Mouse (Mus musculus) activated CD4-positive, CD25-positive, alpha-beta regulatory T cell, adult 4 months (primary cell): ENCODE measurements around the gene Pcbp1. TPM values are rescaled to one million over a fixed set of nuclear protein-coding genes. Genes with fewer than 3 reads are reported as not detected.

Source experiments
- ATAC-seq: one replicate; pipeline ENCODE4 v1.8.0; 2017
- polyA plus RNA-seq, 2 experiments: library from polyadenylated mRNA; unstranded; fragments of 100-300 nt; shearing (Covaris generic); gene quantifications; one replicate each; pipeline ENCODE4 v1.2.1; 2017

Gene Pcbp1
- polyA plus RNA-seq, 2 experiments from 2014 or later = 35.3 to 39.2 TPM

DNA sequence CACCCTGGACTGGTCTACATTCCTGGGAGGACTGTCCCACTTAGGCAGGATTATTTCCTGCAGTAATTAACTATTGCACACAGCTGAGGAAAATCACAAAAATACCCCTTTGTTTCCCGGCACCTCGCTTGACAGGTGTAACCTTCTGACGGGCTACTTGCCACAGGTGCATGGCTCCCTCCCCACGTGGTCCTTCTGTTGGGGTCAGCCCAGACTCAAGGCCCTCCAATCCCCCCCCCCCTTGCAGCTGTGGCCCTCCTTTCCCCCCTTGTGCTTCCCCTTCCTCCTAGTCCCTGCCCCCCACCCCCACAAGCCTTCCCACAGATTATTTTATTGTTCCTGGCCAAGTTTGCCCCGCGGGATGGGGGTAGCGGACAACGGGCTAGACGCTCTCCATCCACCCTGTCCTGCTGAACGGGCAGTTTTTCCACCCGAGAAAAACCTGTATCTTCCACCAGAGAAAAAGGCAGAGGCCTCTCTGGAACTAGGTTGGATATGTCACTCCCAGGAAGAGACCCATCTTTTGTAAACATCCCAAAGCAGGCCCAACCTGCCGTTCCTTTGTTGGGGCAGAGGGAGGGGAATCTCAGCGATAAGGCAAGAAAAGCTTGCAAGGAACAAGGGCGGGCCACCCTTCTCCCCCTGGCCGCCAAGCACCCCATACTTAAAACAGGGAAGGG is 2.2 kb downstream of the Pcbp1 start:
- ATAC-seq = no peak

DNA sequence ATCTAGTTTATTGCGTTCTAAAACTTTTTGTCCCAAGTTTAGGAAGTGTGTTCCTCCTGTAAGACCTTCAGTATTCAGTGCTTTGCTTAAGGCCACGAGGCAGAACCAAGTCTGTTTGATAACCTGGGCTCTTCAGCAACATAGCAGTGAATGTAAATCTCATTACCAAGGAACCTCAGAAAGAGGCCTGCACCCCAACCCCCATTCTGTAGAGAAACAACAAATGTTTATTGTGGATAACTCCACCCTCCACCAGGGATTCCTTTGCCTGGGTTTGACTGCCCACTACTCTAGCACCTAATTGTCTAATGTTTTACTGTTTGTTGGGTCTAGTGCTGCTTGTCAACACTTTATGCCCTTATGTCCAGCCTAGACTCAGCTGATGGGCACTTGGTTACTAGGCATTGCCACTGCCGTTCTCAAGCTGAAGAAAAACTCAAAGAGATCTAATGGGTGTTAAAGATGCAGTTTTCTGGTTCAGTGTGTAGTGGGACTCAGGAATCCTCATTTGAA is 2.8 kb downstream of the Pcbp1 start:
- no peak for ATAC-seq

DNA sequence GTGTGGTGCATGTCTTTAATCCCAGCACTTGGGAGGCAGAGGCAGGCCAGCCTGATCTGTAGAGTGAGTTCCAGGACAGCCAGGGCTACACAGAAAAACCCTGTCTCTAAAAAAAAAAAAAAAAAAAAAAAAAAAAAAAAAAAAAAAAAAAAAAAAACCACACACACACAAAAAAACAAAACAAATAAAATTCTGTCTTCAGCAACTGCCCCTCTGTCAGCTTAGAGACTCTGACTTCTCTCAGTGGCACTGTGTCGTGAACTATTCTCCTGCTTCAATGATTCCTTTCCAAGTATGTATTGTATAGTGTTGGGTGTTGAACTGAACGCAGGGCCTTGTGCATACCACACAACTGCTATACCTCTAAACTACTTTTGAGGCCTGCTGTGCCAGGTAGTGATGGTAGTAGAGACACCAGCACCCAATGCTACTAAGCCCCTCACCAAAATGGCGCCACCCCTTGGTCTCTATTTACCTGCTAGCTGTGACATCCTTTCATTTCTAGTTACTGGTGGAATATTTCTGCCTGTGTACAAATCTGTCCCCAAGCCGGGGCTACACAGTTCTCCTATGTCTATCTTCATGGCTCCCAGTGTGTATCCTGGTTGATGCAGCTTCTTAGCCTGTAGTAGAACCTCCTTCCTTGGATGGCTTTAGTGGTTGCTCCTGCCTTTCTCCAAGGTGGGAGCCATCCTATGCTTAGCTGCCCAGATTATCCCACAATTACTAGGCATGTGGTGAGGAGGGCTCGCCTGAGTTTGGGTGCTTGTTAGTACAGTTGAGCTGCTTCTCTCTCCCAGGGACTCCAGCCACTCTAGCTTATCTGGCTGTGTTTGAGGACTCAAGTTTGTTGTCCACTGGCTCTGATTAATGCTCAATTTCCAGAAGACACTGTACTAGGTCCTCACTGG is 3.9 kb downstream of the Pcbp1 start:
- ATAC-seq = no peak

- ATAC-seq = no peak
These were observed 6.3 kb downstream of the Pcbp1 start for GRCm38 (mm10) chr6:86519767-86520345.

DNA sequence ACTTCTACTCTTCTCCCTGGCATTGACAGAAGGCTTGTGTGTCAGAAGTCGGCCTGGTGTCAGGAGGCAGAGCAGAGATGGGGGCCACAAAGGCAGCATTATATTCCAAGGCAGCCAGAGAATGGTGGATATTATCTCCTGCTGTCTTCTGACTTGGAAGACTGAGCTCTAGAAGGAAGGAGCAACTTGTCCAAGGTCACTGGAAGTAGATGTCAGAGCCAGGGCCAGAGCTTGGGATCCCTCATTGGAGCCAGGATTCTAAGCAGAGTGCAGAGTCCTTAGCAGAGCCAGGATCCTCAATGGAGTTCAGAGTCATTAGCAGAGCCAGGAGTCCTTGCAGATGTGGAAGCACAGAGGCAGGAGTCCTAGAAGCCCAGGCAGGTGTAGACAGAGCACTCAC is 10.1 kb downstream of the Pcbp1 start:
- ATAC-seq = no peak

DNA sequence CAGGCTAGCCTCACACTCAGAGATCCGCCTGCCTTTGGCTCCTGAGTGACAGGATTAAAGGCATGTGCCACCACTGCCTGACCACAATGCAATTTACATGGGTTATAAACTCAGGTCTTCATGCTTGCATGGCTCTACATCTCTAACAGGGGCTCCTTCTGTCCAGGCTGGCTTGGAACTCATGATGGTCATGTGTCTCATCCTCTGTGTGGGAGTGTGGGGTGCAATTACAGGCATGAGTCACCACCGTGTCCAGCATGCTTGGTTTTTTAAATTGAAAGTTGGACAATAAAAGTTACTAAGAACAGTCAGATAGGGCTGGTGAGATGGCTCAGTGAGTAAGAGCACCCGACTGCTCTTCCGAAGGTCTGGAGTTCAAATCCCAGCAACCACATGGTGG is 12.8 kb downstream of the Pcbp1 start:
- no peak for ATAC-seq

GRCm38 (mm10) chr6:86510979-86511378 is 15.1 kb downstream of the Pcbp1 start:
- no peak for ATAC-seq

DNA sequence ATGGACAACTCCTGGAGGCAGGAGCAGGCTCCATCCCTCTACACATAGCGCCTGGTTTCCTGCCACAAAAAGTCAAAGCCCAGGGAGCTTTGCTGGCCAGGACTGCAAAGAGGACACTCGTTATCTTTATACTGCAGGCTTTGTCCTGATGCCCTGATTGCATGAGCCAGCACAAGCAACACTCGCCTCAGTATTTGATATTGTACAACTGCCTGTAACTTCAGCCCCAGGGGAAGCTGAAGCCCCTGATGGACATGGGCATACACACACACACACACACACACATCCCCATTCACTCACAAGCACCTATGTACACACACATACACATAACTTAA is 16.3 kb downstream of the Pcbp1 start:
- ATAC-seq = no peak

GRCm38 (mm10) chr6:86509194-86509865 is 16.8 kb downstream of the Pcbp1 start:
- no peak for ATAC-seq

GRCm38 (mm10) chr6:86508736-86509135 is 17.4 kb downstream of the Pcbp1 start:
- ATAC-seq = no peak

- no peak for ATAC-seq
These were observed 19.0 kb downstream of the Pcbp1 start for GRCm38 (mm10) chr6:86507116-86507515.

GRCm38 (mm10) chr6:86506309-86506708 is 19.8 kb downstream of the Pcbp1 start:
- ATAC-seq = no peak

GRCm38 (mm10) chr6:86505671-86506070 is 20.4 kb downstream of the Pcbp1 start:
- ATAC-seq = no peak

DNA sequence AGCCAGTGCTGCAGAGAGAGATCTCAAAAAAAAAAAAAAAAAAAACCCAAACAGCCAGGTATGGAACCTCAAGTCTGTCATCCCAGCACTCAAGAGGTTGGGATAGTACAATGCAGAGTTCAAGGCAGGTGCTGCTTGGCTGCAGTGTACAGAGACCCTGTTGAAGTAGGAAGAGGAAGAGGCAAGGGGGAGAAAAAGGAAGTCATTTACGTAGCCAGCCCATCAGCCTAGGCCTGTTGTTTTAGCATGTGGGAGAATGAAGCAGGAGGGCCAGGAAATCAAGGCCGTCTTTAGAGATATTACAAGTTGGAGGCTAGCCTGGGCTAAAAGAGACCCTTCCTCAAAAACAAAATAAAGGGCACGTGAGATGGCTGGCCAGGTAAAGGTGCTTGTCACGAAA is 22.6 kb downstream of the Pcbp1 start:
- no peak for ATAC-seq

DNA sequence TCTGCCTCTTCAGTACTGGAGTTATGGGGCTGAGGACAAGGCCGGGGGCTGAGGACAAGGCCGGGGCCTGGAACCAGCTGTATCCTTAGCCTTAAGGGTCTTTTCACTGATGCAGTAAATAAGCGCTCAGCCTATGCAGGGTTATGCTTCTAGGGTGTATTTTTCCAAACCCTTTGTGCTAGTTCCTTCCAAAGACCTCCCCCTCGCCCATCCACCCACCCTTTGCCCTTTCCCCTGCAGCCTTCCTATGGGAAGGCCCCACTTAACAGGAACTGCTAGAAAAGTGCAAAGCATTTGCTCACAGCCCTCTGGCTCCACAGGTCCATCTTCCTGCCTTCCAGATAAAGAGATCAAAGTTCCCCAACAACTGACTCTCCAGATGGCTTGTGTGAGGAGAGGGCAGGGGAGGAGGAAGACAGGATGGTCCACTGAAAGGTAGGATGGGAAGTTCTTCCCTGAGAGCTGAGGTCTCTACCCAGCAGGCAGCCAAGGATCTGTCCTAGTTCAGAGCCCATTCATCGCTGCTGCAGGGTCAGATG is 26.5 kb downstream of the Pcbp1 start:
- no peak for ATAC-seq

DNA sequence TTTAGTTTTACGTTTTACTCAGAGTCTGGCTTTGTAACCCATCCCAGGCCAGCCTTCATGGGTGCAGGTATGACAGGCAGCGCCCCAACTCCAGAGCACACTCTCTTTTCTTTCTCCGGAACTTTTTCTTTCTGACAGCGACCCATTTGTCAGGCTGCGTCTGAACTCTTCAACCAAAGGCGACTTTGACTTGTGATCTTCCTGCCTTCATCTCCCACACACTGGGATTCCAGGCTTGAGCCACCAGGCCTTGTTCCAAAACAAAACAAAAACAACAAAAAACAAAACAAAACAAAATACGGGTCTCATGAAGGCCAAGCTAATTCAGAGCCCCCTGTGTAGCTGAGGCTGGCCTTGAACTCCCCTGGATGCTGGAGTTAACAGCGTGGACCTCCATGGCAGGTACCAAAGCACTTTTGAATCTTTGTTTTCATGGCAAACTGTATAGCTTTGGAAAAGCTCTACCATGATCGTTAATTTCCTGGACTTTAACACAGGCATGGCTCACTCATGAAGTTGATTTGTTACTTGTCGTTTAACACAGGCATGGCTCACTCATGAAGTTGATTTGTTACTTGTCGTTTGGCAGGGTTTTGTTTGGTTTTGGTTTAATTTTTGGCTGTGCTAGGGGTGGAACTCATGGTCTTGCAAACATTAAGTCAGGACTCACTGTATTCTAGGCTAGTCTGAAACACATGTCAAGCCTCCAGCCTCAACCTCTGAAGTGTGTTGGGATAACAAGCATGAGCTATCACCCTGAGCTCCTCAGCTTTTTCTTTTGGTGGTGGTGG is 28.0 kb downstream of the Pcbp1 start:
- ATAC-seq = no peak

- peak; percentile 49 for ATAC-seq
These were observed 28.9 kb downstream of the Pcbp1 start for GRCm38 (mm10) chr6:86497071-86497815.

DNA sequence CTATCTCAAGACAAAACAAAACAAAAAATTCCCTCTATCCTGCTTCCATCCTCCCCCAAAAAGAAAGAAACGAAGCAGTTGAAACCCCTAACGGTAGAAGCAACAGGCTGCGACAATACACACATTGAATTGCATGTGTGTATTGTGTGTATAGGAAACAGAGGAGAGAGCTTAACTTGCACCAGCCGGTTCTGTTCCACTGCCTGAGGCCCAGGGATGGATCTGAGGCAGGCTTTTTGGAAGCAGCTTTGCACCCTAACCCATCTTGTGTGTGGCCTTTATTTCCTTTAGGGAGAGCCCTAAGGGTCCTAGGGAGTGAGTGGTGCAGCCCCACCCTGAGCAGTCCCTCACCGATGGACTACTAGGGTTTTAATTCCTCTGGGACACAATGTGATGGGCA is 29.5 kb downstream of the Pcbp1 start:
- no peak for ATAC-seq

DNA sequence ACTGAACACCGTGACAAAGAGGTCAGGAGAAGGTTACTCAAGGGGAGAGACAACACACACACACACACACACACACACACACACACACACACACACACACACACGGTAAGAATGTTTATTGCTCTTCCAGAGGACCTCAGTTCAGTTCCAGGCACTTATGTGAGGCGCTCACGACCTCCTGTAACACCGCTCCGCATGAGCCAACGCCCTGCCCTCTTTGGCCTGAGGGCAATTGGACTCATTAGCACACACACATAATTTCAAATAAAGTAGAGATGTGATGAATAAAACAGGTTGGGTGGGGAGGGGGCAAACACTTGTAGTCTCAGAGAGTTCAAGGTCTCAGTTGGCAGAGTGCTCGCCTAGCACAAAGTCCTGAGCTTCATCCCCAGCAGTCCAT is 30.0 kb downstream of the Pcbp1 start:
- no peak for ATAC-seq

DNA sequence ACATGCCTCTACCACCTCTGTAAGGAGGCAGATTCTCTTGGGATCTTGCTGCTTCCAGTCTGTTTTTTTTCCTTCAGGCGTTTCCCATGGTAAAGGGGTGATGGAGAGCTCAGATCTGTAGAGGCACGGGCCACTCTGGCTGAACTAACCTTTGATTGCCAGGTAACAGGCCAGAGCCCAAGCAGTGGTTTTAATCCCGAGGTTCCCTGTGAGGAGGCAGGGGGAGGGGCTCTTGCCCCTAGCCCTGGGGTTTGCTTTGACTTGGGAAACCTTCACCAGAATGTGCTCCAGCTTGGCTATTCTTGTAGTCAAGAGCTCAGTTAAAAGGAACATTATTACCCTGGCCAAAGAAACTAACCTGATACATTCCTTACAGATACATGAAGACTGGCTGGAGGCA is 30.5 kb downstream of the Pcbp1 start:
- no peak for ATAC-seq

GRCm38 (mm10) chr6:86494767-86495166 is 31.4 kb downstream of the Pcbp1 start:
- ATAC-seq = no peak
